Mouse (Mus musculus) heart, embryonic 15.5 days (tissue): ENCODE measurements around the gene 2310022B05Rik. TPM values are rescaled to one million over a fixed set of nuclear protein-coding genes. Genes with fewer than 3 reads are reported as not detected.

ENCODE experiments used
- ATAC-seq: fragments of 200-750 bp; cut with Nextera tagmentation; replicated peaks from 2 replicates; pipeline ENCODE4 v1.8.0; 2017; ENCODE audit warnings: low read depth, moderate TSS enrichment; ENCODE audit not compliant: insufficient number of reproducible peaks, insufficient read depth, low FRiP score
- H3K27ac ChIP-seq: fragments of 300-500 bp; sonication (generic); 2 replicates; pipeline ENCODE4 v1.5.1; 2015; ENCODE audit warnings: mild to moderate bottlenecking, inconsistent platforms
- H3K27me3 ChIP-seq: fragments of 300-500 bp; sonication (generic); 2 replicates; pipeline ENCODE4 v1.6.1; 2015; ENCODE audit warnings: inconsistent platforms
- H3K36me3 ChIP-seq: fragments of 300-500 bp; sonication (generic); 2 replicates; pipeline ENCODE4 v1.6.1; 2015; ENCODE audit warnings: mild to moderate bottlenecking, inconsistent platforms
- H3K4me1 ChIP-seq: fragments of 300-500 bp; sonication (generic); replicated peaks from 2 replicates; pipeline ENCODE4 v1.6.1; 2015; ENCODE audit warnings: inconsistent platforms
- H3K4me2 ChIP-seq: fragments of 300-500 bp; sonication (generic); 2 replicates; pipeline ENCODE4 v1.6.1; 2015; ENCODE audit warnings: inconsistent platforms, mild to moderate bottlenecking, moderate library complexity
- H3K4me3 ChIP-seq: fragments of 300-500 bp; sonication (generic); 2 replicates; pipeline ENCODE4 v1.5.1; 2015; ENCODE audit warnings: mild to moderate bottlenecking, inconsistent platforms
- H3K9ac ChIP-seq: fragments of 300-500 bp; sonication (generic); 2 replicates; pipeline ENCODE4 v1.6.1; 2015; ENCODE audit warnings: mild to moderate bottlenecking, inconsistent platforms
- H3K9me3 ChIP-seq: fragments of 300-500 bp; sonication (generic); replicated peaks from 2 replicates; pipeline ENCODE4 v1.6.1; 2016; ENCODE audit warnings: inconsistent platforms
- WGBS: fragments of 180-500 bp; shearing (Covaris S2); methylation state at CpG from one replicate; pipeline ENCODE4 v1.1.7; 2015; ENCODE audit warnings: mixed read lengths; 5-methylcytosine and 5-hydroxymethylcytosine counted together
- polyA plus RNA-seq: library from polyadenylated mRNA; unstranded; fragments of >200 nt; fragmentation: Nextera tagmentation; extraction: Ambion mirVana; gene quantifications from 2 replicates; pipeline ENCODE4 v1.2.1, GENCODE M21; 2015

The 2310022B05Rik gene
- polyA plus RNA-seq, 1 experiment from 2014 or later, result 40.9 TPM

DNA sequence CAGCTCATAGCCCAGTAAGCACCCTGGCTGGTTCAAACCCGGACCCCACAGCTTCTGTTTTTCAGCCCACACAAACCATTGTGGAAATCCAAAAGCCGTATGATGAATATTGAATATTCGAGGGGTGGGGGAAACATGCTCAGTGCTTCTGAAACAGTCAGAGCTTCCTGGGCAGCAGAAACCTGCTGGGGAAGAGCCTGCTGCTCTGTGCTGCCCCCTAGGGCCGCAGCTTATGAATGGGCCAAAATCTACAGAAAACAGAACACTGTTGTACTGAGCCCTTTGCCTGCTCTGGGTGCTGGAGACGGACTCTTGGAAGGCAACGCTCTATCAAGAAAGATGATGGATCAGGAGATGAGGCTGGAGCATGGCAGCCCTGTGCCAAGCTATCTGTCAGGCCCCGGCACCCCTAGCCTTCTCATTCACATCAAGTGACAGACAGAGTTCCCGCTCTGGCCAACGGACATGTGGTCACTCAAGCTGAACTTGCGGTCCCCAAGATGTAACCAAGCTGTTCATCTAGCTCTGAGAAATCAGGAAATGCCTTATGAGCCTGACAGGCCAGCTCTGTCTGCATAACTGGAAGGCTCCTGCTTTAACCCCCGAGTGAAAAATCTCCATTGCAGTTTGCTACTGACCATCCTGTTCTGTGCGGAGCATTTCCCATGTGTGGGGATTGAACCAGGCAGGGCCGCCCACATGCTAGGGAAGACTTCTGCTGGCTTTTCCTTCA is 54.8 kb downstream of the 2310022B05Rik start:
- 65% methylated on average over 13 of the region's 13 CpGs for WGBS
- no peak for ATAC-seq

DNA sequence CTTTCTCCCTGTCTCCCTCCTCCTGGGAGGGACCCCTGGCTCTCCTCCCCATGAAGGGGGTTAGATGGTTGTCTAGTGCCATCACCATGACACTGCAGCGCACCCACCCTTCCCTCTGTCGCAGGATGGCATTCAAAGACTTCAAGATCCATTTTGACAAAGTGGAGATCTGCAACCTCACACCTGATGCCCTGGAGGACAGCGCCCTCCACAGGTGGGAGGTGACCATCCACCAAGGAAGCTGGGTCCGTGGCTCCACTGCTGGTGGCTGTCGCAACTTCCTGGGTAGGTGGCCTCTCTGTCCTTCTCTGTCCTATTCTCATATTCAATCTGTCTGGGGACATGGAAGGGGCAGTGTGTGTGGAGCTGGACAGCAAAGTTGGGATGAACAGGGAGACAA is 59.1 kb downstream of the 2310022B05Rik start:
- H3K27me3 ChIP-seq, result 0 out of 2 replicates have a peak, but pooled peaks cover 6% of the 10 kb centered on the region
- no peak overlapping the region for H3K27ac ChIP-seq
- no peaks in the 10 kb centered on the region for H3K9me3 ChIP-seq
- no peak overlapping the region for H3K4me3 ChIP-seq
- 62% methylated on average over 5 of the region's 5 CpGs for WGBS
- no peaks in the 10 kb centered on the region for H3K4me1 ChIP-seq
- H3K36me3 ChIP-seq, result no peaks in the 10 kb centered on the region
- no peak for ATAC-seq
- H3K4me2 ChIP-seq, result no peak overlapping the region
- no peak overlapping the region for H3K9ac ChIP-seq

More for the DNA sequence above, 54.8 kb downstream of the 2310022B05Rik start:
- H3K4me2 ChIP-seq, result no peak overlapping the region
- no peaks in the 10 kb centered on the region for H3K4me1 ChIP-seq
- H3K9me3 ChIP-seq, result no peaks in the 10 kb centered on the region
- H3K27ac ChIP-seq, result no peak overlapping the region
- H3K27me3 ChIP-seq, result 0 out of 2 replicates have a peak, but pooled peaks cover 6% of the 10 kb centered on the region
- no peaks in the 10 kb centered on the region for H3K36me3 ChIP-seq
- H3K4me3 ChIP-seq, result no peak overlapping the region
- no peak overlapping the region for H3K9ac ChIP-seq

DNA sequence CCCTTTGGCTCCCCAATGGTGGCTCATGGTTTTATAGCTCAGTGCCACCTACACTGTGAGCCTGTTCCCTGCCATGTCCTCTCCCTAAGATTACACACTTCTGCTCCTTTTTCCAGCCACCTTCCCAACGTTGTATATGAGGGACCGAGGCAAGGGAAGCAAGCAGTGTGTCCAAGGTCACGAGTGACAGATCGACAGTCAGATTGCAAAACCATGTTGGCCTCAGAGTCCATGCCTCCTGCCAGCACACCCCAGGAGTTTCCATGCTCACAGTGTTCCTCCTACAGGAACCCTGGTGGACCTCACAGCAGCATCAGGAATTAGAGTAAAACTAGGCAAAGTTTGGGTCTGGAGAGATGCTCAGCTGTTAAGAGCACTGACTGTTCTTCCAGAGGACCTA is 73.8 kb downstream of the 2310022B05Rik start:
- Histone ChIP-seq H3K27ac (no peak overlapping the region), H3K4me3 (no peak overlapping the region), H3K4me2 (no peak overlapping the region), H3K4me1 (peaks cover 14% of the 10 kb centered on the region), H3K27me3 (no peaks in the 10 kb centered on the region), H3K9me3 (no peaks in the 10 kb centered on the region), H3K36me3 (no peaks in the 10 kb centered on the region), H3K9ac (no peak overlapping the region)
- no peak for ATAC-seq
- 74% methylated on average over 4 of the region's 4 CpGs for WGBS

DNA sequence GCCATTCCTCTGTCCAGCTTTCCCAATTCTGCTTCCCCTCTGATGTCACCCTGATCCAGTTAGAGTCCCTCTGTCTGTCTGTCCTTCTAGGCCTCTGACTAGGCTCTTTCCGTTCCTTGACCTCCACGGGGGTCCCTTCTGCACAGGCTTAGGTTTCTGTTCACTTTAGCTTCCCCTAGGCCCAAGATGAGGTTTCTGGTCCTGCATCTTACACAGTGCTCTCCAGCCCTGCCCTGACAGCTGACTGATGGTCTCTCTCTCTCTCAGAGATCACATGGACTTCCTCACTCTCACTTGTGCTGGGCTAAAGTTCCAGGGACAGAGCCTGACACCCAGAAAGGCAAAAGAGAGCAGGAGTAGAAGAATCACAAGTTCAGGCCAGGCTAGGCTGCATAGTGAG is 76.6 kb downstream of the 2310022B05Rik start:
- H3K27ac ChIP-seq, result peak overlapping the region; percentile 16; the same call in 1 of the 2 replicates
- no peak overlapping the region for H3K4me2 ChIP-seq
- peaks cover 14% of the 10 kb centered on the region for H3K4me1 ChIP-seq
- no peaks in the 10 kb centered on the region for H3K27me3 ChIP-seq
- no peaks in the 10 kb centered on the region for H3K9me3 ChIP-seq
- ATAC-seq, result no peak; the same call in 1 of the 2 replicates
- H3K36me3 ChIP-seq, result no peaks in the 10 kb centered on the region
- WGBS, result 84% methylated on average over 2 of the region's 2 CpGs
- H3K9ac ChIP-seq, result no peak overlapping the region
- no peak overlapping the region for H3K4me3 ChIP-seq

Other genes with a start within 250 kb of the 2310022B05Rik start
- gene Pgbd5, start 223.7 kb downstream of the 2310022B05Rik start, polyA plus RNA-seq, result 1.9 and 2.3 TPM in 2 replicates
- 18.7 and 25.6 TPM in 2 replicates for gene Cog2, start 142.6 kb downstream of the 2310022B05Rik start, polyA plus RNA-seq
- gene Agt, start 93.7 kb downstream of the 2310022B05Rik start, polyA plus RNA-seq, result 1.3 and 2.7 TPM in 2 replicates
- 0.20 and 0.30 TPM in 2 replicates for gene Capn9, start 87.3 kb downstream of the 2310022B05Rik start, polyA plus RNA-seq
- gene Ttc13, start 58.6 kb upstream of the 2310022B05Rik start, polyA plus RNA-seq, result 24.3 and 29.7 TPM in 2 replicates
- gene Arv1, start 58.8 kb upstream of the 2310022B05Rik start, polyA plus RNA-seq, result 12.6 and 17.9 TPM in 2 replicates
- gene Fam89a, start 88.5 kb upstream of the 2310022B05Rik start, polyA plus RNA-seq, result 1.2 and 1.9 TPM in 2 replicates
- 0.19 and 0.33 TPM in 2 replicates for gene Trim67, start 129.7 kb upstream of the 2310022B05Rik start, polyA plus RNA-seq
- 101 and 103 TPM in 2 replicates for gene Gnpat, start 199.7 kb upstream of the 2310022B05Rik start, polyA plus RNA-seq
- 46.3 and 51.6 TPM in 2 replicates for gene 2810004N23Rik, start 199.8 kb upstream of the 2310022B05Rik start, polyA plus RNA-seq
- gene Exoc8, start 234.3 kb upstream of the 2310022B05Rik start, polyA plus RNA-seq, result 6.5 and 7.6 TPM in 2 replicates
- 7.2 and 9.6 TPM in 2 replicates for gene Sprtn, start 234.5 kb upstream of the 2310022B05Rik start, polyA plus RNA-seq